Mouse (Mus musculus): ENCODE data around the gene Polr2a.

DNA sequence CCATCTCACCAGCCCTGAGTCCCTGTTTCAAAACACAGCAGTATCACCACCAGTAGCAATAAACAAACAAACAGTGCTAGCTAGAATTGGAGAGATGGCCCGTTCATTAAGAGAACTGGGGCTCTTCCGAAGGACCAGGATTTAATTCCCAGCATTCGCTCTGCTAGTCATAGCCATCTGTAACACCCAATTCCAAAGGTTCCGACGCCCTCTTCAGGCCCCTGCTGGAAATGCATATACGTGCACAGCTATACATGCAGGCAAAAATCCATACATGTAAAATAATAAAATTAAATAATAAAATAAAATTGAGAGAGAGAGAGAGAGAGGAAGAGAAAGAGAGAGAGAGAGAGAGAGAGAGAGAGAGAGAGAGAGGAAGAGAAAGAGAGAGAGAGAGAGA lies 39.0 kb downstream of the Polr2a start:
- TF ChIP-seq POLR2A (IDR thresholded peaks at IDR 0.05; ENCODE audit: borderline replicate concordance, insufficient read depth, low read length) (no peak), CTCF (IDR thresholded peaks at IDR 0.05; ENCODE audit: borderline replicate concordance, insufficient read depth, low read depth, low read length) (no peak)

All from cerebellum, adult 2 months (tissue).